Comparison of ENCODE assay signal across 8 mouse cellular contexts in the genomic region with DNA sequence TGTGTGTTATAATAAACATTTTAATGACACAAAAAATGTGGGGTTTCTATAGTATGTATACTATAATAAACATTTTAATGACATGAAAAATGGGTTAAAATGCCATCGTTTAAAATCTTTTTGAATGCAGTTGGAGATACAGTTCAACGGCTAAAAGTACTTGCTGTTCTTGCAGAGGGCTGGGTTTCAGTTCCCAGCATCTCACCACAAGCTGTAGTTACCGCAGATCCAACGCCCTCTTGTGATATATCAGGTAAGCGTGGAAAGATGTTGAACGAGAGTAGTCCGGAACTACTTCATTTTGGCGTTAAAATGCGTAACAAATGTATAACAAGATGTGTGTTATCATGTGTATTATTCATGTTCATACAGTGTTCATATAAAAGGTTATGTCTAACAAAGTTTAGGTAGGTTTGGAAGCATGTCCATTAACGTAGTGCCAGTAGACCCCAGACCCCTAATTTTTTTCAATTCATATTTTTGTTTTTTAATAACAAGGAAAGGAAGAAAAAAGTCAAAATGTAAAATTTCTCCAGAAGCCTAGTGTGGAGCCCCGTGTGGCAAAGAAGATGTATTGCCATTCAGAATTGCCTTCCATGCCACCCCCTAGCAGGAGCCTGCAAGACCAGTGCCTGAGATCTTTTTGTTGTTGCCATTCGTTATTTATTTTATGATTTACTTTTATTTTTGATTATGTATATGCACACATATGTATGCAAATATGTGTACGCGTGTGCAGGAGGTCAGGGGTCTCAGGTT. TPM values are rescaled to one million over a fixed set of nuclear protein-coding genes. Genes with fewer than 3 reads are reported as not detected.
DNase-seq lines count a peak whose midpoint lies in the region; ATAC-seq and TF ChIP-seq lines count a peak whose summit lies in the region.

No protein-coding gene starts in this region.

- no peak overlapping the region for H3K27ac ChIP-seq in spleen, adult 2 months (ENCODE audit: insufficient read depth, low read length)
- no peak overlapping the region for H3K27ac ChIP-seq in intestine, embryonic 16.5 days (ENCODE audit: low read length)
- no peak overlapping the region for H3K27ac ChIP-seq in olfactory bulb, adult 2 months (ENCODE audit: insufficient read depth, low read depth, low read length)

- TF ChIP-seq CTCF in spleen, adult 2 months (IDR thresholded peaks at IDR 0.05; ENCODE audit: extremely low read depth, insufficient read depth, insufficient read length, insufficient replicate concordance) = no peak
- TF ChIP-seq CTCF in olfactory bulb, adult 2 months (IDR thresholded peaks at IDR 0.05; ENCODE audit: insufficient read depth, low read depth, low read length) = no peak

- no peak for TF ChIP-seq POLR2A in spleen, adult 2 months (IDR thresholded peaks at IDR 0.05; ENCODE audit: low read depth, low read length)
- no peak for TF ChIP-seq POLR2A in olfactory bulb, adult 2 months (IDR thresholded peaks at IDR 0.05; ENCODE audit: insufficient read depth, low read depth, low read length)

- H3K9ac ChIP-seq in intestine, embryonic 16.5 days (ENCODE audit: low read depth, low read length) = peak overlapping the region; percentile 41; the same call in 1 of the 2 replicates

- no peak for ATAC-seq in intestine, embryonic 16.5 days
- no peak for ATAC-seq in activated CD4-positive, CD25-positive, alpha-beta regulatory T cell, adult 4 months
- no peak for ATAC-seq in cerebellum, adult (ENCODE audit: insufficient number of reproducible peaks, low FRiP score, low TSS enrichment)

- H3K4me3 ChIP-seq in spleen, adult 2 months (ENCODE audit: extremely low read depth, insufficient read depth, insufficient read length) = no peak overlapping the region
- H3K4me3 ChIP-seq in intestine, embryonic 16.5 days (ENCODE audit: low read length) = peak overlapping the region; percentile 72
- H3K4me3 ChIP-seq in olfactory bulb, adult 2 months (ENCODE audit: insufficient read depth, low read depth, low read length) = peak overlapping the region; percentile 72

- H3K4me2 ChIP-seq in intestine, embryonic 16.5 days (ENCODE audit: low read depth, low read length) = peak overlapping the region; percentile 90

- no peaks in the 10 kb centered on the region for H3K27me3 ChIP-seq in spleen, adult 2 months (ENCODE audit: control insufficient read depth, insufficient read depth, low read length)
- H3K27me3 ChIP-seq in intestine, embryonic 16.5 days (replicated peaks; ENCODE audit: control insufficient read depth, insufficient read depth, low read length) = no peaks in the 10 kb centered on the region

- peaks cover 4% of the 10 kb centered on the region; the same call in 1 of the 2 replicates for H3K4me1 ChIP-seq in spleen, adult 2 months (ENCODE audit: control insufficient read depth, insufficient read depth, insufficient read length)
- peaks cover 8% of the 10 kb centered on the region for H3K4me1 ChIP-seq in intestine, embryonic 16.5 days (ENCODE audit: control insufficient read depth, insufficient read depth, low read length)
- peaks cover 8% of the 10 kb centered on the region for H3K4me1 ChIP-seq in olfactory bulb, adult 2 months (ENCODE audit: control insufficient read depth, insufficient read depth, low read length)

- DNase-seq in spleen, adult 2 months (ENCODE audit: low read depth in 1 of 2, low spot score in 2 of 2) = peak; percentile 10 to 42
- no peak for DNase-seq in spleen, postnatal 10 days (ENCODE audit: low spot score in 2 of 2)
- peak; percentile 9 for DNase-seq in embryo, embryonic 11 days
- no peak for DNase-seq in left cerebral cortex, postnatal 10 days (ENCODE audit: extremely low spot score in 1 of 2, low spot score in 2 of 2)

- intact Hi-C loops in left cerebral cortex, postnatal 10 days (cut with DNase I) = no loop called here

- 34% methylated on average over 14 of the region's 14 CpGs for WGBS in spleen, adult 2 months
- 40% methylated on average over 14 of the region's 14 CpGs for WGBS in intestine, embryonic 16.5 days
- 40% methylated on average over 14 of the region's 14 CpGs for WGBS in olfactory bulb, adult 2 months

- peaks cover 13% of the 10 kb centered on the region for H3K36me3 ChIP-seq in spleen, adult 2 months (ENCODE audit: control insufficient read depth, insufficient read depth, low read length)
- peaks cover 8% of the 10 kb centered on the region; the same call in 1 of the 2 replicates for H3K36me3 ChIP-seq in intestine, embryonic 16.5 days (ENCODE audit: control insufficient read depth, insufficient read depth, low read length)

- no peaks in the 10 kb centered on the region for H3K9me3 ChIP-seq in intestine, embryonic 16.5 days (ENCODE audit: control insufficient read depth, low read length)

RNA-seq across cellular contexts. Expression of gene Zfp746, which starts 0.7 kb away (rescaled TPM):
- 22.7 and 27.1 TPM in 2 replicates for polyA plus RNA-seq in spleen, adult 2 months (2012; rRNA removed)
- 3.8 and 5.9 TPM in 2 replicates for polyA plus RNA-seq in intestine, embryonic 16.5 days (2015; fragmentation: Nextera tagmentation; extraction: Ambion mirVana)
- polyA plus RNA-seq in olfactory bulb, adult 2 months (2012; ENCODE audit: insufficient read depth, insufficient read length, low replicate concordance, missing spikeins) = not detected in 2 replicates
- total RNA-seq in left cerebral cortex, postnatal 10 days (2021) = 10 to 100 TPM; 28.7 to 29.6 TPM
- polyA plus RNA-seq in activated CD4-positive, CD25-positive, alpha-beta regulatory T cell, adult 4 months (2017; shearing (Covaris generic)) = 1 to 10 TPM; 6.6 to 9.4 TPM

RNA-seq across cellular contexts. Expression of gene Zfp777, which starts 38.4 kb away (rescaled TPM):
- 17.1 and 19.2 TPM in 2 replicates for polyA plus RNA-seq in spleen, adult 2 months (2012; rRNA removed)
- polyA plus RNA-seq in intestine, embryonic 16.5 days (2015; fragmentation: Nextera tagmentation; extraction: Ambion mirVana) = 4.3 and 4.6 TPM in 2 replicates
- not detected in 2 replicates for polyA plus RNA-seq in olfactory bulb, adult 2 months (2012; ENCODE audit: insufficient read depth, insufficient read length, low replicate concordance, missing spikeins)
- total RNA-seq in left cerebral cortex, postnatal 10 days (2021) = 10 to 100 TPM; 36.3 to 42.1 TPM
- 1 to 10 TPM; 5.1 to 5.3 TPM for polyA plus RNA-seq in activated CD4-positive, CD25-positive, alpha-beta regulatory T cell, adult 4 months (2017; shearing (Covaris generic))

Comparison
In these comparisons a context has a peak if more than half of its experiments do, and no peak if none do; other contexts are left out.
1. DNase-seq: peak in spleen, adult 2 months (2 of 2) and embryo, embryonic 11 days (single experiment); none in spleen, postnatal 10 days (0 of 2) and left cerebral cortex, postnatal 10 days (0 of 2).